In genomic region chr7:29783871-29784551, GRCm38 (mm10) we compare ENCODE assay signal across 1 mouse cellular context.
TF ChIP-seq lines count a peak whose summit lies in the region.

TSS of gene Zfp30 (plus strand) at chr7:29783998.

TF ChIP-seq in CH12.LX, 34 proteins besides CTCF, POLR2A, EP300 and RAD21 (continued from another document):
- TF ChIP-seq NRF1 (IDR thresholded peaks at IDR 0.05; ENCODE audit: low read depth, low read length): peak; percentile 96
- TF ChIP-seq ZNF384 (IDR thresholded peaks at IDR 0.05; ENCODE audit: low read depth, low read length): no peak
- TF ChIP-seq UBTF (IDR thresholded peaks at IDR 0.05; ENCODE audit: low read depth, low read length): peak; percentile 80; the same call in 1 of the 2 replicates
